Mouse (Mus musculus) megakaryocyte, embryonic 14.5 days (primary cell): ENCODE measurements around the gene Lsm8.

Experiments used
- FLI1 ChIP-seq: IDR thresholded peaks from 2 replicates; pipeline ENCODE4 v1.6.1; 2012; ENCODE audit warnings: low read length, inconsistent platforms, mixed read lengths
- GATA1 ChIP-seq: IDR thresholded peaks from 3 replicates; pipeline ENCODE4 v1.6.1; 2012; ENCODE audit warnings: mixed read lengths, low read length, inconsistent platforms, borderline replicate concordance

DNA sequence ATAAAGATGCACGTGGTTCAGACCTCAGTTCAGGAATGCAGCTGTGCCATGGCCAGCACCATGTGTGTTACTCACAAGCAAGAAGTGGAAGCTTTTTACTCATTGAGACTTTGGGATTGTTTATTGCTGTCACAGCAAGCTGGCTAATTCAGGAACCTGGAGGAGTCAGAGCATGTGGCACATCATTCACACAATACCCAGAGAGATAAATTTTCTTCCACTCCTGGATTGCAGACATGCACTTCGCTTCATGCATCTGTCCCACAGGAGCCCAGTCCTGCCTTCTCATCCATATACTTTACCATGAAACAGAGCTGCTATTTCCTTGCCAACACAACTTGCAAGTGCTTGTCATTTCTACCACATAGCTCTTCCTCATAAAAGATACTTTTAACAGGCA is 40.7 kb downstream of the Lsm8 start:
- TF ChIP-seq GATA1 (no peak), FLI1 (no peak)
